Mouse (Mus musculus) left cerebral cortex, postnatal 10 days (tissue): ENCODE results near the gene Sept11. TPM values are rescaled to one million over a fixed set of nuclear protein-coding genes. Genes with fewer than 3 reads are reported as not detected.

Experiments
- DNase-seq, 2 experiments: peaks; one replicate each; pipeline ENCODE4 v3.0.0; 2021 to 2022; ENCODE audit warnings: low spot score in 2 of 2, mixed read lengths in 1 of 2; ENCODE audit errors: extremely low spot score in 1 of 2
- intact Hi-C: fragments of 180-260 bp; cut with DNase I; formaldehyde crosslinking; loops from one replicate; pipeline ENCODE4 v1.15.1; 2025
- total RNA-seq, 2 experiments: library from RNA; stranded (reverse); gene quantifications; 2 replicates each; pipeline ENCODE4 v1.2.3; 2021

The Sept11 gene
- total RNA-seq, 2 experiments from 2014 or later: 198 to 200 TPM

DNA sequence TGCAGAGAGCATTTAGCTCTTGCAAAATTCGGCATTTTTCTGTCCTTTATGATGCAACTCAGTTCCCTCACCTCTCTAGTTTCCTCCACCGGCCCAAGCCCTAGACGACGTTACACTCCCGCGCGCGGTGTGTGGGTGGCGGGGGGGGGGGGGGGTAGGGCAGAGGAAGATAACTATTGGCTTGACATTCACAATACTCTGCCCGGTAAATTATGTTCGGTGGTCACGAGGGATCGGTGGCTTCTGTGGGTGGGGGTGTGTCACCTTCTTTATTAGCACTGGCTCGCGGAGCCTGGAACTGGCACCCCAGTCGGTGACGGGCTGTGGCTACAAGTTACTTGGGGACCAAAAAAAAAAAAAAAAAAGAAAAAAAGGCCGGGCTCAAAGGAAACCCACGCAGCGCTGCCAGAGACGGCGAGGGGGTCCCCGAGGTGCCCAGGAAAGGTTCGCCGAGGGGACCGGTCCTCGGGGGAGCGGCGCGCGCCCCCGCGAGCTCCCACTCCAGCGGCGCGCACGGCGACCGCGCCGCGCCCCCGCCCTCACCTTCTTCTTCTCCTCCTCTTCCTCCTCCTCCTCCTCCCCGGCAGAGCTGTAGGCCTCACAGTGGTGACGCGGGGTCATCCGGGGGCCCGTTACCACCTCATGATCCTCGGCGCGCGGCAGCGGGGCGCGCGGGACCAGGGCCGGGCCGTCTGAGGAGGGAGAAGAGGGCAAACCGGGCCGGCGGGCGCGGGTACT lies 112.3 kb downstream of the Sept11 start:
- DNase-seq: peak; percentile 23 to 76
- intact Hi-C loops: loop anchor here (1.0 kb wide), 1 partner anchor 61 kb away; no protein-coding TSS in a partner anchor

DNA sequence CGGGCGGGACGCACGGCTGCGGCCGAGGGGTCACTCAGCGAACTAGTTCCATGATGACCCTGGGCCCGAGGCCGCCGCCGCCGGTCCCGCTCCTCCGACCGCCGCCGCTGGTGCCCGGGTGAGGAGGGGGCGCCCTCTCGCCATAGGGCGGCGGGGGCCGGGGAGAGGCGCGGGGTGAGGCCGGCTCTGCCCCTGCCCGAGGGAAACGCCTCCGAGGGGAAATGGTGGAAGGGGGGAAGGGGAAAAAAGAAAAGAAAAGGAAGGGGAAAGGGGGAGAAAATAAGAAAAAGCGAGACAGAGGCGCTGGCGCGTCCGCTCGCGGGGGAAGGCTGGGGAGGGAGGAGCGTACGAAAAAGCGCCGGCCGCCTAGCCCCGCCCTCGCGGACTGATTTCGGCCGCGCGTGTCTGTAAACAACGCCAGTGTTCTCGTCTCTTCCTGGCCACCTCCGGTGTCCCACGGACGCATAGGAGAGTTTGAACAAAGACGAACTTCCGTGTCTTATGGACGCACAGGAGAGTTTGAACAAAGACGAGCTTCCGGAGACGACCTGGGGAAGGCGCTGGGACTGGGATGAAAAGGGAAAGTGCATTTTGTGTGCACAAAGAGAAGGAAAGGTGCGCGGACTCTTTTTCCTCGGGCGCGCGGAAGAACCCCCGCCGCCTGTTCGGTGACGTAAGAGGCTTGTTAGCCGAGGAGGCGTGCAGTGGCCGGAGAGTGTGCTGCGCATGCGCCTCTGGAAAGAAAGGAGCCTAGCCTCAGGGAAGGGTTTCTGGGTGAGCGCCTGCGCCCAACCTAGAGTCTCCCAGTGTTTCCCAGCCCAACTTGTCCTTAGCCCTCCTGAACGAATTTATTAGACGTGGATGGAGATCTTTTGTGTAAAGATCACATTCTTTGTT lies 113.1 kb downstream of the Sept11 start, which contains the start of the genes Ccni and 2010109A12Rik:
Ccni (minus strand) TSS at position 387 of the 897 bp plus-strand sequence.
2010109A12Rik (plus strand) TSS at position 410 of the 897 bp plus-strand sequence.
- peak; percentile 92 to 97 for DNase-seq
- intact Hi-C loops: loop anchor here (1.0 kb wide), 1 partner anchor 60 kb away; no protein-coding TSS in a partner anchor

DNA sequence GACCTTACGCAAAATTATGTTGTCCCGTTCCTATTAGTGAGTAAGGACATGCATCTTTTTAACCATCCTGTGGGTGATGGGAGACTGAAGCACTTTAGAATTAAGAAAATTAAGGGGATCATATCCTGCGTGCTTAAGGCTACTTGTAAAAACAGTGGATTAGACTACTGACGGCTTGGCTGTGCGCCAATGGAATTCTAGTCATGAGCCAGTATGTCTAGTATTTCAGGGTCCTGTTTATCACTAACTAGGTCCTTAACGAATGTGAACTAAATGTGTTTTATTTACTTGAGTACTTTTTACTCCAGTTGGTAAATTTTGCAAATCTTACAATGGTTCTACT lies 113.7 kb downstream of the Sept11 start:
- peak; percentile 38 to 64 for DNase-seq

DNA sequence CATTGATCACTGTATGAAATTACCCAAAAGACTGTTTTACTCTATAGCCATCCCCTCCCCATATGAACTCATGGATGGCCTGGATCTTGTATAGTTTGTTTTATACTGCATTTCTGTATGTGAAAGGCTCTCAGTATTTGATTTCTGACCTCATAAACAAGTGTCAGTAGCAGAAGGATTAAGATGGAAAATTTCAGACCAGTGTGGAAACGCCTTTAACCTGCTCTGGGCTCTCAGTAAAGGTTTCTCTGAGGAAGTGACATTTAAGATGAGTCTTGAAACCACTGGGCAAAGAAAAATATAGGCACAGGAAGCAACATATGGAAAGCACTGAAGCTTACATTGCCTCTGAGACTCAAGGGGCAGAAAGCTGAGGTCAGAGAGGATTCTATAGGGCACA lies 114.3 kb downstream of the Sept11 start:
- no peak for DNase-seq

More for the DNA sequence above, 113.7 kb downstream of the Sept11 start:
- intact Hi-C loops: no loop called here

DNA sequence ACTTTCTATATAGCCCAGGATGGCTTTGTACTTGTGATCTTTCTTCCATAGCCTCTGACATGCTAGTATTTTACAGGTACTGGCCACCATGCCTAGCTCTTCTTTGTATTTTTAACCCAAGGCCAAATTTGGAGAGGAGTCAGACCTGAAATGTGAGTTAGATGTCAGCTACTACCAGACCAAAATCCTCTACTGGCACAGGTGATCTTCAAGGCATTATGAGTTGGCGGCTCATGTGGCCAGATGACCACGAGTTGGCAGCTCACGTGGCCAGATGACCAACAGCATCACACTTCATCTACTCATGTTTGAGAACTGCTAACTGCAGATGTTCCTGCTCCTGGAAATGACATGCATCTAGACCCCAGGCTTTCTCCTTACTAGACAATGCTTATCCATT lies 125.1 kb downstream of the Sept11 start:
- DNase-seq: no peak
- intact Hi-C loops: no loop called here

More for the DNA sequence above, 114.3 kb downstream of the Sept11 start:
- intact Hi-C loops: no loop called here

DNA sequence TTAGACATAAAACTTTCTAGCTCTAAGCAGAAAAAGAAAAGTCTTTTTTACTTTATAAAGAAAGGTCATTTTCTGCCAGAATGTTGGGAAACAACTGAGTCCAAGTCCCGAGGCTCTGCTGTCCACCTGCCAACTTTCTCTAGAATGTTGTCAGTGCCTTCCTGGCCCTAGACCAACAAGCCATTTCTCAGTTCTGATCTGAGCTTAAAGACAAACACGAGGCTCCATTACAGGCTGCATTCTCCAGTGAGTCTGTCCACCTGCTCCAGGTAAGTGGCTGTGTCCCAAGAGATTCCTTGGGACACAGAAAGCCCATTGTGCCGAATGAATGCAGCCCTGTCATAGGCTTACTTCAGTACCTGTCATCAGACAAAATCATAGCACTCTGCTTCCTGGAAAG lies 128.4 kb downstream of the Sept11 start:
- DNase-seq: no peak
- intact Hi-C loops: no loop called here

DNA sequence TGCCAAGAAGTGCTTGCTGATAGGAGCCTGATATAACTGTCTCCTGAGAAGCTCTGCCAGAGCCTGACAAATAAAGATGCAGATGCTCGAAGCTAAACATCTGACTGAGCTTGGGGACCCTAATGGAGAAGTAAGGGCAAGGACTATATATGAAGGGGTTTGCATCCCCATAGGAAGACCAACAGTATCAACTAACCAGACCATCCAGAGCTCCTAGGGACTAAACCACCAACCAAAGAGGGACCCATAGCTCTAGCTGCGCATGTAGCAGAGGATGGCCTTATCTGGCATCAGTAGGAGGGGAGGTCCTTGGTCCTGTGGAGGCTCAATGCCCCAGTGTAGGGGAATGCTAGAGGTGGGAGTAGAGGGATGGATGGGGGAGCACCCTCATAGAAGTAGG lies 131.3 kb downstream of the Sept11 start:
- intact Hi-C loops: no loop called here
- DNase-seq: no peak

Other genes starting within 250 kb of the Sept11 start
- gene Sowahb, start 48.4 kb upstream of the Sept11 start, total RNA-seq: 1 to 10 TPM; 3.0 to 3.5 TPM
- gene Ccni, start 113.1 kb downstream of the Sept11 start, total RNA-seq: 100 to 1,000 TPM; 312 to 335 TPM
- under 1 TPM in 1 of 2 experiments, not detected in 1; 0.95 TPM for gene 2010109A12Rik, start 113.1 kb downstream of the Sept11 start, total RNA-seq
- 10 to 100 TPM; 31.5 to 35.9 TPM for gene Ccng2, start 173.8 kb downstream of the Sept11 start, total RNA-seq